Mouse (Mus musculus): ENCODE data around the gene Bpifb9b.
"Not testable (repeated sequence)": the region's sequence is repeated elsewhere in the genome, so short reads cannot be mapped to it uniquely, and the experiment has no call there.

Gene Bpifb9b

GRCm38 (mm10) chr2:154306927-154307326, at the start of gene Bpifb9b:
Gene Bpifb9b (plus strand): TSS chr2:154307227.
- not testable (repeated sequence) for DNase-seq (ENCODE audit: low spot score in 2 of 2)

GRCm38 (mm10) chr2:154257554-154257953, 49.5 kb upstream of the Bpifb9b start, which contains the start of gene Bpifb9a:
Gene Bpifb9a (plus strand): TSS chr2:154257854.
- not testable (repeated sequence) for DNase-seq (ENCODE audit: low spot score in 2 of 2)

- DNase-seq (ENCODE audit: low spot score in 2 of 2) = not testable (repeated sequence)
These were observed 42.6 kb upstream of the Bpifb9b start for GRCm38 (mm10) chr2:154264397-154264796.

- not testable (repeated sequence) for DNase-seq (ENCODE audit: low spot score in 2 of 2)
These were observed 15.2 kb upstream of the Bpifb9b start for GRCm38 (mm10) chr2:154291866-154292265.

GRCm38 (mm10) chr2:154292833-154293232, 14.2 kb upstream of the Bpifb9b start:
- DNase-seq (ENCODE audit: low spot score in 2 of 2) = no peak

- DNase-seq (ENCODE audit: low spot score in 2 of 2) = peak in 1 of 2 experiments; percentile 32
These were observed 12.3 kb upstream of the Bpifb9b start for GRCm38 (mm10) chr2:154294746-154295145.

- peak; percentile 43 to 67 for DNase-seq (ENCODE audit: low spot score in 2 of 2)
These were observed 6.5 kb upstream of the Bpifb9b start for GRCm38 (mm10) chr2:154300496-154300895.

GRCm38 (mm10) chr2:154301763-154302162, 5.3 kb upstream of the Bpifb9b start:
- DNase-seq (ENCODE audit: low spot score in 2 of 2) = no peak

GRCm38 (mm10) chr2:154304604-154305003, 2.4 kb upstream of the Bpifb9b start:
- not testable (repeated sequence) for DNase-seq (ENCODE audit: low spot score in 2 of 2)

- DNase-seq (ENCODE audit: low spot score in 2 of 2) = not testable (repeated sequence)
These were observed 6.7 kb downstream of the Bpifb9b start for GRCm38 (mm10) chr2:154313771-154314170.

GRCm38 (mm10) chr2:154326852-154327251, 19.8 kb downstream of the Bpifb9b start:
- no peak for DNase-seq (ENCODE audit: low spot score in 2 of 2)

- DNase-seq (ENCODE audit: low spot score in 2 of 2) = no peak
These were observed 28.5 kb downstream of the Bpifb9b start for GRCm38 (mm10) chr2:154335572-154335971.

- DNase-seq (ENCODE audit: low spot score in 2 of 2) = no peak
These were observed 31.1 kb downstream of the Bpifb9b start for GRCm38 (mm10) chr2:154338161-154338560.

- DNase-seq (ENCODE audit: low spot score in 2 of 2) = no peak
These were observed 32.3 kb downstream of the Bpifb9b start for GRCm38 (mm10) chr2:154339356-154339755.

- DNase-seq (ENCODE audit: low spot score in 2 of 2) = no peak
These were observed 41.1 kb downstream of the Bpifb9b start for GRCm38 (mm10) chr2:154348152-154348551.

GRCm38 (mm10) chr2:154354000-154354425, 47.0 kb downstream of the Bpifb9b start:
- not testable (repeated sequence) for DNase-seq (ENCODE audit: low spot score in 2 of 2)

- no peak for DNase-seq (ENCODE audit: low spot score in 2 of 2)
These were observed 60.5 kb downstream of the Bpifb9b start for GRCm38 (mm10) chr2:154367510-154367909.

All from spleen, postnatal 14 days (tissue).